Mouse (Mus musculus) left cerebral cortex, postnatal 10 days (tissue): ENCODE measurements around the gene Spty2d1. TPM values are rescaled to one million over a fixed set of nuclear protein-coding genes. Genes with fewer than 3 reads are reported as not detected.

Experiments
- DNase-seq, 2 experiments: peaks; one replicate each; pipeline ENCODE4 v3.0.0; 2021 to 2022; ENCODE audit warnings: low spot score in 2 of 2, mixed read lengths in 1 of 2; ENCODE audit errors: extremely low spot score in 1 of 2
- intact Hi-C: fragments of 180-260 bp; cut with DNase I; formaldehyde crosslinking; loops from one replicate; pipeline ENCODE4 v1.15.1; 2025
- total RNA-seq, 2 experiments: library from RNA; stranded (reverse); gene quantifications; 2 replicates each; pipeline ENCODE4 v1.2.3; 2021

Spty2d1 gene
- total RNA-seq, 2 experiments from 2014 or later: 8.9 to 9.5 TPM

DNA sequence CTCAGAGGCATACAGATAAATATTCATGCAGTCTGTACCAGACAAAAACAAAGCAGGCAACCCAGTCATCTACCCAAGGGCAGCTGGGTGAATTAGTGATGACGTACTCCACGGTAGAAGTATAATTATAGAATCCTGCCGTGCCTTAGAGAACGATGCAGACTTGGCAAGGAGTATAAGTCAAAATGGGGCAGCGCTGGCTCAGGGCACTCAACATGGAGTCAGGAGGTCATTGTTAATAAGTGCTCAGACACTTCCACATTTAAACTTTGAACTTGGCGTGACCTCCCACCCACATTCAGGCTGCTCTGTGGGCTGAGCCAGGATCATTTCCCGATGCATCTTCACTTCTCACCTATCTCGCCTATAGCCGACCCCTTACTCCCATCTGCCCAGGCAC lies 17.2 kb upstream of the Spty2d1 start:
- intact Hi-C loops: no loop called here
- DNase-seq: no peak

DNA sequence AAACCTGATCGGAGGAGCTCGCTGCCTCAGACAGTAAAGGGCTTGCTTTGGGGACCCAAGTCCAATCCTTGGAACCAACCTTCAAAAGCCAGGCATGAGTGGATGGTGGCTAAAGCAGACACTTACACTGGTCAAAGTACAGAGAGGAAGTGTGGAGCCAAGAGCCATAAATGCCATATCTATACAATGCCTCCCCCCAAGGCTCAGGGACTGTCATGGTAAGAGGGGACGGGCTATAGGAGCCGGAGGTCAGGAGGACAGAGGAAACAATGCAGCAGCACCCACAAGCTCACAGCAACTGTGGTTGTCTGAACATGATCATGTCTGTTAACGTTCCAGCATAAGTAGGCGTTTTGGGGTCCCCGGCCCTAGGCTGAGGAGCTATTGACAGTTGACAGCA lies 16.2 kb upstream of the Spty2d1 start:
- intact Hi-C loops: no loop called here
- DNase-seq: no peak

DNA sequence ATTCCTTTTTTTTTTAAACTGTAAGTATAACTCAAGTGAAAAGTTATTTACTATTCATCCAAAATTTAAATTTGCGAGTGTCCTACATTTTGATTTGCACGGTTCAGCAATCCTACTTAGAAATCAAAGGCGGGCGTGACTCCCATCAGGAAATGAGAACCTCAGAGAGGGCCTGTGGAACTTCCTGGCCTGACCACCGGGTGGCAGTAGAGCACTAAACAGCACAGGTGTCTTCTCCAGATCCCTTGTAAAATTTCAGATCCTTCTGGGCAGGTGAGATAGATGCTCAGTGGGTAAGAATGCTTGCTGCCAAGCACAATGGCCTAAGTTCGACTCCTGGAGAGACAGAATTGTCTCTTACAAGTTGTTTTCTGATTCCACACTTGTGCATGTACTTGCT lies 15.3 kb upstream of the Spty2d1 start:
- intact Hi-C loops: loop anchor here (1.0 to 2.0 kb wide), 2 partner anchors 57 to 126 kb away; no protein-coding TSS in a partner anchor
- DNase-seq: peak; percentile 82 to 86

DNA sequence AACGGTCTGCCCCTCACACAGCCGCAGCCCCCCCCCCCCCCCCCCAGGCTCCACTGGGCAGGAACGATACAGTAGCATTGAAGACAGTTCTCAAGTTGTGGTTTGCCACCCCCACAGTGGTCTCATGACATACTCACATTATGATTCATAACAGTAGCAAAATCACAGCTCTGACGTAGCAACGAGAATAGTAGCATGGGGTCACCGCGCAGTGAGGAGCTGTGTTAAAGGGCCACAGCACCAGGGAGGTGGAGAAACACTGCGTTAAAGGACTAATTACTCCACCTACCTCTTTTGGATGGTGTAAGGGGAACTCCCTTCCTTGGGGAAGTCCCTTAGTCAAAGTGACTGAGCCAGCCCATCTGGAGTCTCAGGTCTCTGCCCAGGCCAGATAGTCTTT lies 14.3 kb upstream of the Spty2d1 start:
- no peak for DNase-seq
- intact Hi-C loops: loop anchor here (2.0 kb wide), 1 partner anchor 58 kb away; no protein-coding TSS in a partner anchor

DNA sequence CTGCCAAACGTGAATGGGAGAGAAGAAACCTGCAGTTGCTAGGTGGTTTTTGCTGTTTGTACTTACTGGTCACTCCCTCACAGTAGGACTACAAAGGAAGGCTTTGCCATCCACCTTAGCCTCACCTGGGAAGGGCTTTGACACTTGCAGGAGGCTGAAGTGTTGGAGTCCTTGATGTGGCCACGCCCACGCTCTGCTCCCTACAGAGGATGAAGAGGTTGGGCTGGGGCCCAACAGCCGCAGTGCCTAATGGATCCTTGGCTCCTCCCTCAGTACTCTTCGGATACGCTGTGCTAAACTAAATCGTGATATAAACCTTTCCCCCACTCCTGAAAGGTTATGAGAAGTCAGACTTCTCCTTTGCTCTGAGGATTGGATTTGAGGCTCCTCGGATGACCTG lies 12.7 kb upstream of the Spty2d1 start:
- intact Hi-C loops: no loop called here

DNA sequence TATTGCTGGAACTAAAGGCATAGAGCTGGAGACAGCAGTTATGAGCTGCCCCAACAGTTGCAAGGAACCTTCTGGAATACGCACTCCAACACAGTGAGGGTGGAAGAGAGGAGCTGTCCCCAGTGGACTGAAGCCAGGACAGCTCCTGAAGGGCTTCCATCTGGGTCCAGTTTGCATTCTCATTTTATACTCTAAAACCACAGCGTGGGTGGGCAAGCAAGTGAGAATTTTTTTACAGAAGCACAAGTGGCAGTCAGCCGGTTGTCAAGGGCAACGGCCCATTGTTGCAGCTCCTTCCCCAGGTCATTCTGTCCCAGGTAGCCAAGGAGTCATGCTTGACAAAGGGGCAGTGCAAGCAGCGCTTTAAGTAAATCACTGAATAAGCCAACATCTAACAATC lies 11.4 kb upstream of the Spty2d1 start:
- intact Hi-C loops: no loop called here
- peak; percentile 52 to 54 for DNase-seq

More for the DNA sequence above, 12.7 kb upstream of the Spty2d1 start:
- DNase-seq: no peak

DNA sequence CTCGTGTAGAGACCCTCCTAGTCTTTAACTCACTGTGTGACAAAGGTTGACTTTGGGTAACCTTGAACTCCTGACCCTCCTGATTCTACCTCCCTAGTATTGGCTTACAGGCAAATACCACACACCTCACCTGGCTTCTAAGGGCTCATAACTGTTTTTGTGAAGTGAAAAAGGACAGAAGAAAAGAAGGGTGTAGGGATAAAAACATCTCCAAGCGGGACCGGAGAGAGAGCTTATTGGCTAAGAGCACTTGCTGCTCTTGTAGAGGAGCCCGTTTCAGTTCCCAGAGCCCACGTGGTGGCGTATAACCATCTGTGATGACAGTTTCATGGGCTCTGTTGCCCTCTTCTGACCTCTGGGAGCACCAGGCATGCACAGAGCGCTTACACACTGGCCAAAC lies 8.9 kb upstream of the Spty2d1 start:
- DNase-seq: no peak
- intact Hi-C loops: no loop called here

DNA sequence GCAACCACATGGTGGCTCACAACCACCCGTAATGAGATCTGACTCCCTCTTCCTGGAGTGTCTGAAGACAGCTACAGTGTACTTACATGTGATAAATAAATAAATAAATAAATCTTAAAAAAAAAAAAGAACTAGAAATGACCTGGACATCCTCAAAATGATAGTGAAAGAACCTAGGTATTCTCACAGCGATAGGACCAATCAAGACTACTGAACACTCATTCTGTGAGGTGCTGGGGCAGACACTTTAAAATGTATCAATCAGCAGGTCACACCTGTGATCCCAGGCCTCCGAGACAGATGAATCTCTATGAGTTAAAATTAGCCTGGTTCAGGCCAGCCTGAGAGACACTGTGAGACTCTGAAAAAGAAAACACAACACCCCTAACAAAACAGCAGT lies 8.4 kb upstream of the Spty2d1 start:
- DNase-seq: no peak
- intact Hi-C loops: no loop called here

DNA sequence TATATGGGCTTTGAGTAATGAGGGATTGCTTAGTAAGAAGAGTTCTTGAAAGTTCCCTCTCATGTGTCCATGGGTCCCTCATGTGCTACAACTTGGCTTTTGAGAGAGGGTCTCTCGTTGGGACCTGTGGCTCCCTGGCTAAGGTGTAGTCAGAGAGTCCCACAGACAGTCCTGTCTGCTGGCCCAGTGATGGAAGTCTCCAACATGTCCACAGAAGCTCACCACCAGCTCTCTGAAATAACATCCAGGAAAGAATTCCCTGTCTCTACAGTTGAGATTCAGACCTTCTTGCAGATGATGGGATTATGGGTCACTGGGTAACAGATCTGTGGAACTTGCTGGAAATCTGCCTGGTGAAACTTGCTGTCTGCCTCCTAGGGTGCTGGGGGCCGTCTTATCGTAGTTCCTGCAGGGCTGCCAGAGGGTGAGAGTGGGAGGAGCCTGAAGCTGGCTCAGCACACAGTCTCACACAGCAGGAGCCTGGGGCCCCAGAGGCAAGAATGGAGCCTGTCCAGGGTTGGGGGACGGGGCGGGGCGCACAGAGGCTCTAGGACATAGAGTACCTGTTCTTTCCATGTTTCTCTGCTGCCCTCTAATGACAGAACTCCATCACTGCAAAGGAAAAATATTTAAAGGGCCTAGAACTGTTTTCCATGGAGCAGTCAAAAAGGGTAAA lies 7.3 kb upstream of the Spty2d1 start:
- DNase-seq: peak; percentile 61 to 93
- intact Hi-C loops: loop anchor here (2.0 kb wide), 1 partner anchor 53 kb away; no protein-coding TSS in a partner anchor

DNA sequence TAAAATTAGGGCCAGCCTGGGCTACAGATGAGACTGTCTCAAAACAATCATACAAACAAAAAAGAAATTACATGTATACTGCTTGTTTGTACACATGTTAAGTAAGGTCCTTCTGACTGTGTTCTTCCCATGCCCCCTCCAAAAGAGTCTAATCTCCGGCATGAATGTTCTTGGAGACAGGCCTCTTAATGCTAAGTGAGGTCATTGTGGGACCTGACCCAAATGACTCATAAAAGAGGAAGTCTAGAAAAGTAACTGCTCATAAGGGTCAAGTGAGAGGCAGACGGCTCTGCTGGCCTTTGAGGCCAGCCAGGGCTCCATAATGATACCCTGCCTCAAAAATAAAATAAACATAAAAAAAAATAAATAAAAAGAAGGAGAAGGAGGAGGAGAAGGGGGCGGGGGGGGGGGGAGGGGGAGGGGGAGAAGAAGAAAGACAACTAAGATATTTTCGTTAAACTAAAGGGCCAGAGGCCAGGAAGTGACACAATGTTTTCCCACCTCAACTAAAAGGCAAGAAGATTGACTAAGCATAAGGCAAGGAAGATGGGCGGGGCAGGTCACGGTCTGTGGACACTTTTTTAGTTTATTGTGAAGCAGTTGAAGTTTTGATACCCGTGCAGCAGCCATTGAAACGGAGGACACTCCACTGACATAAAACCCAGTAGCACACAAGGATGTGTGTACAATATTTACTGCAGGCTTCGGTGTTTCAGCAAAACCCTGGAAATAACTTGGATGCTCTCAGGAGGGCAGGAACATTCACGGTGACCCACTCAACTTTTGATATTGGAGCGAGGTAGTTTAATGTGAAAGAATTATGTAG lies 6.6 kb upstream of the Spty2d1 start:
- intact Hi-C loops: loop anchor here (2.0 kb wide), 1 partner anchor 52 kb away; no protein-coding TSS in a partner anchor

DNA sequence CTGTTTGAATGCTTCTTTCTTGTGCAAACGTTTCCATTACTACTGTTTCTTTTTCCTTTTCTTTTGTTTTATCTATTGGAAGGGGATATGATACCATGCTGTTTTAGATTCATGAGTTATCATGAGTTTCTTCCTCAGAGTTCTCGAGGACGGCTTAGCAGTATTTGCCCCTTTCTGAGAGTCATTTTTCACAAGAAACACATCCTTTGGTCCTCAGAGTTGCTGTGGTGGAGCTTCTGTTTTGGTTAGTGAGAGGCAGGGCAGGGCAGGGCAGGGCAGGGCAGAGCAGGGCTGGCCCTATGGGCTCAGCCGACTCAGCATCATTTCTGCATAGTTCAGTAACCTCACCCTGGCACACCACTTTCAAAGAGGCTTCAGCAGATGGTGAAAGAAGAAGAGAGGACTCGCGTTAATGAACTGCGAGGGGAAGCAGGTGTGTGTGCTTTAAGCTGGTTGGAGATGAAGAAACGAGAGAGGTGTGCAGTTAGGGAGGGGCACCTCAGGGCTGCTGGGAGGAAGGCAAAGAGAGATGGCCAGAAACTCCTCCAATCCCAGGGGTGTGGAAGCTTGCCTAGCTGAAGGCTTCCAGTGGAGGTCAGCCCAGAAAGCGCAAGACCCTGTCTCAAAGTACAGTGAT lies 5.0 kb upstream of the Spty2d1 start:
- DNase-seq: no peak
- intact Hi-C loops: no loop called here

More for the DNA sequence above, 6.6 kb upstream of the Spty2d1 start:
- DNase-seq: no peak

DNA sequence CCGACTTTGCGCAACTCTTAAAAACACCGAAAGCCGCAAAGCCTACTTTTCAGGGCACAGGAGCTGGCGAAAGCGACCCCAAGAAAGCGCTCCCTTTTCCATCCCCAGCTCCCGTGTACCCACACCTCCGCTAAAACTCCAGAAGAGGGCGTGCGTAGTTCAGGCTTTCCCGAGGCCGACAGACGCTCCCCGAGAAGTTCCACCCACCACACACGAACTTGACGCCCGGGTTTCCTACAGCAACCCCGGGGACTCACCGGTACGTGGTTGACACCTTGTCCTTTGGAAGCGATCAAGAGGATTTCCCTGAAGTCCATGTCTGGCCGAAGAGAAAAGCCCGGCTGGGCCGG lies 418 bp downstream of the Spty2d1 start:
- intact Hi-C loops: no loop called here
- DNase-seq: no peak

DNA sequence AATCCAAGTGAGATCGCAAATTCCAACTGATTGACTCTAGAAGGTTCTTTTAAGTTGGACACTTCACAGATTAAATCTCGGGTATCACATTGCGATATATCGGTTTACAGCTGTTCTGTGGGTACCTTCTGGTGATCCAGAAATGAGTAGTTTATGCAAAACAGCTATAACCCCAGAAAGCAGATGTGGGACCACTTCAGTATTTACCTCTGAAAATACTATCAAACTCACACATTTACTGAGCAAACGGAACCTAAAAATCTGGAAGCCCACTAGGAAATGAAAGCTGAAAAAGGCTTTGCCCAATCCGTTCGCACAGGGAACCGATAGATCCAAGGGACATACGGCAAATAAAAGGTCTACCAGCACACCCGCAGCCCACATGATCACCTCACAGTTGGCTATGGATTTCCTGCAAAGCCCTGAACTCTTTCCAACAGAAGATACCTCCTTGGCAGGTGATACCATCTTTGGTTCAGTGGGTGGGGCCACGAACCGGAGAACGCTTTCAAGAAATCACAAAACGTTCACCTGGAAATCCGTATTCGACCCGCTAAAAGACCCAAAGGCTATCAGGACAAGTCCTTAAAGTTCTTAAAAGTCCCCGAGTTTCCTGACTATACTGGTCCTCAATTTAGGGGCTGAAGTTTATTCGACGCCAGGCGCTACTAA lies 966 bp downstream of the Spty2d1 start:
- DNase-seq: no peak
- intact Hi-C loops: no loop called here

DNA sequence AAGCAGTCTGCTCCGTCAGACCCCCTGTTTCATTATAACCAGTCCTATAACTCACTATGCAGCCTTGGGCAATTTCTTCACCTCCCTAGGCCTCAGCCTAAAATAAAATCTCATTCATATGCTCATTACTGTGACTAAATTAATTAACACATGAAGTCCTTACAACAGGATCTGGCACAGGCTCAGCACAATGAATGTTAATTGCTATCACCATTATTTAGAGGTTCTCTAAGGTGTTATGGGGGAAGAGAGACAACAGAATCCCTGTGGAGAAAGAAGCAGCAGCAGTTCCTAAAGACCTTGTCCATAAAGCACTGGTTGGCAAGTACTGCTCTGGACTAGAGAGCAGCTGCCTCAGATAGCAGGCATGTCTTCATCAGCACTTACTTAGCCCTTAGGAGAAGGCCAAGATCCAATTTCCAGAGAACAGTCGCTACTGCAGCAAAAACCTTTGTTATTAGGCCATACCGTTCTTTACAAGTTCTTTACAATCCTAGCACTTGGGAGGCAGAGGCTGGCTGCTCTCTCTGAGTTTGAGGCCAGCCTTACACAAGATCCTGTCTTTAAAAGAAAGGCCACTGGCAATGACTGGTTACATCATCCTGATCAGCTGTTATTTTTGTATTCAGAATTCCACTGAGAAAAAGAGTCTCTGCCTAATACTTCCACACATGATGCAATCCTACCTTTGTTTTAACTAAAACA lies 4.6 kb downstream of the Spty2d1 start:
- DNase-seq: no peak
- intact Hi-C loops: no loop called here

DNA sequence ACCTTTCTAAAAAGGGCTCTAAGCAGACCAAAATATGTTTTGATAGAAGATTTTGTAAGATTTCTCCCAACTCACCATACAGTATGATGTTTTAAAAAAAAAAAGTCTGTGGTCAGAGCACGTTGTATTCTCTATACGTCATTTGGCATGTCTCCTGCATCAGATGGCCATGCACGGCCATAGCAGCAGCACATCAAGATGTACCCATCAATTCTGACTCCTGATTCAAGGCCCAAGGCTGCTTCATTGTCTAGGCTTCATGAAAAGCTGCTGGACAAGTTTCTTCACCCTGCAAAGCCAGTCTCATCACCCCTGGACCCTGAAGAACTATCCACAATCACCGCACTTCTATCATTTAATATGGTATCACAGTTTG lies 6.3 kb downstream of the Spty2d1 start:
- intact Hi-C loops: no loop called here

DNA sequence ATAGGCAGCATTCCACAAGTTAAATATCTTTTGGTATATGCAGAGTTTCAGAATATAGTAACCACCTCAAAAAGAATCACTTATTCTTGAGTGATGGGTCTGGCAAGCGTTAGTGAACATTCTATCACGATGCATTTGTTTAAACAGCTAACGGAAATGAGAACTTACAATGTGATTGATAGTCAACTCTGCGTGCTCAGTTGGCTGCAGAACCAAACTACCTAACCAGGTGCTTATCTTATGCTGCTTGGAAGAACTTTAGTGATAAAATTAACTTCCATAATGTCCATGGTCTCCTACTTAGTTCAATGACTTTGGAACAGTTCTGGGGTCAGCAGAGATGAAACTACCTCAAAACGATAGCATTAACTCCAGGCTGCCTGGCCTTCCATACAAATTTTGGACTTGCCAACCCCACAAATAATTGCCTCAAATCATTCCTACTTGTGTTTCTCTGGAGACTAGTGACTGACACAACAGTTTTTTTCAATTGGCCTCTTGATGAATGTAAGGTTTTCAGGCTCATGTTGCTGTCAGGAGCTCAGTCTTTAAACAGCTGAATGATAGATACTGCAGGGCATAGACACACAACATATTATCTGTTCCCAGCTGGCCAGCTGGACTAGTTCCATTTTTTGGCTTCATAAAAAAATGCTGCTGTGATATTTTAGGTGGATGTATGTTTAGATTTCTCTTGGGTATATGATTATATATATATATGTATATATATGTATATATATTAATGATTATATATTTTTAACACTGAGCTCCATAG lies 6.9 kb downstream of the Spty2d1 start:
- no peak for DNase-seq
- intact Hi-C loops: no loop called here

More for the DNA sequence above, 6.3 kb downstream of the Spty2d1 start:
- DNase-seq: no peak

DNA sequence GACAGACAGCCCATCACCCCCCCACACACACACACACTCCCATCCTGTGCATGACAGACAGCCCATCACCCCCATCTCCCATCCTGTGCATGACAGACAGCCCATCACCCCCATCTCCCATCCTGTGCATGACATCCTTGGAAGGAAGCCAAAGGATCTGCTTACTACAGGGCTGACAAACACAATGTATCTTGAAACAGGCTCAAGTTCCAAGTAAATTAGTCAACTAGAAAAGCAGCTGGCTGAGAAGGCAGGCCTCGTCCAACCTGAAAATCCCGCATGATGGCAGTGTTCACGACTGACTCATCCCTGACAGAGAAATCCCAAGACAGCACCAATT lies 7.6 kb downstream of the Spty2d1 start:
- intact Hi-C loops: no loop called here
- DNase-seq: no peak

DNA sequence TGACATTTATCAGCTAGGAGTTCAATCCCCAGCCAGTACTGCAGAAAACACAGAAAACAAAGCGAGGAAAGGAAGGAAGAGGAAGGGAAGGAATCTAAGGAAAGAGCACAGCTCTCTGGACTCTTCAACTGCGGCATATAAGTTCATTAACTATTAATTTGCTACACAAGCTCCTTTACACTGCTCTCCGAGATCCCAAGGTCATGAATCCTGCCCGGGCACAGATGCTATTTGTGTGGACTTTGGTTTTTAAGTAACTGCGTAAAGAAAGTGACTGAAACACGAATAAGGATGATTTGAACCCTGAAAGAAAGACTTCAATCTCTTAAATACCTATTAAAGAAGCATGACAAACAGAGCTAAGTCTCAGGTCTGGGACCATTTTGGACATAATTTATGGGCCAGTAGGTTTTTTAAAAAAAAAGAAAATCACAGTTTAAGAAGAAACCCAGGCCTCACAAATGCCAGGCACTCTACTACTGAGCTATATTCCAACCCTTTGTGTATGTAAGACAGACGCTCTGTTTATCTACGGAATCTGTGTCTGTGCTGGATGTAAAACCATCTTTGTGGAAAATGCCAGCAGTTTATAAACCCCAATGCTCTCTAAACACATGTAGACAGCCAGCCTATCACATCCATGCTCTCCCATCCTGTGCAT lies 8.1 kb downstream of the Spty2d1 start:
- intact Hi-C loops: no loop called here
- no peak for DNase-seq
